Mouse (Mus musculus): ENCODE measurements around the gene A530016L24Rik. TPM values are rescaled to one million over a fixed set of nuclear protein-coding genes. Genes with fewer than 3 reads are reported as not detected.

The A530016L24Rik gene
- polyA plus RNA-seq, 1 experiment from 2014 or later = not detected

Other genes with a start within 250 kb of the A530016L24Rik start
- 0.03 and 0.05 TPM in 2 replicates for gene Tmem179, start 27.3 kb downstream of the A530016L24Rik start, polyA plus RNA-seq (2015; fragmentation: Nextera tagmentation; extraction: Ambion mirVana)
- gene Inf2, start 99.3 kb downstream of the A530016L24Rik start, polyA plus RNA-seq (2015; fragmentation: Nextera tagmentation; extraction: Ambion mirVana) = 2.7 TPM in 2 replicates
- 13.4 TPM in 2 replicates for gene Adssl1, start 130.6 kb downstream of the A530016L24Rik start, polyA plus RNA-seq (2015; fragmentation: Nextera tagmentation; extraction: Ambion mirVana)
- gene Siva1, start 155.2 kb downstream of the A530016L24Rik start, polyA plus RNA-seq (2015; fragmentation: Nextera tagmentation; extraction: Ambion mirVana) = 106 and 114 TPM in 2 replicates
- 28.4 and 36.9 TPM in 2 replicates for gene Akt1, start 185.4 kb downstream of the A530016L24Rik start, polyA plus RNA-seq (2015; fragmentation: Nextera tagmentation; extraction: Ambion mirVana)
- 1.0 and 1.2 TPM in 2 replicates for gene Zbtb42, start 189.4 kb downstream of the A530016L24Rik start, polyA plus RNA-seq (2015; fragmentation: Nextera tagmentation; extraction: Ambion mirVana)
- gene Cep170b, start 231.0 kb downstream of the A530016L24Rik start, polyA plus RNA-seq (2015; fragmentation: Nextera tagmentation; extraction: Ambion mirVana) = 3.9 and 5.2 TPM in 2 replicates